Mouse (Mus musculus) gastrocnemius, adult 8-10 months (tissue): ENCODE measurements at regions not wholly inside any gene's neighbourhood (a gene's known extent, or its start where the extent isn't known, plus 50 kb on each side); places are given as distances from the start of the nearest gene placed in this dataset.
A peak's percentile ranks its signal among the peaks of the same experiment; 100 is the strongest.
"Not testable (repeated sequence)": the region's sequence is repeated elsewhere in the genome, so short reads cannot be mapped to it uniquely, and the experiment has no call there.

Experiments
- DNase-seq, 2 experiments: peaks; one replicate each; pipeline ENCODE4 v3.0.0; 2022; ENCODE audit warnings: low spot score in 2 of 2

GRCm38 (mm10) chr12:77526581-77526980 lies 288.7 kb downstream of the Fut8 start:
- not testable (repeated sequence) for DNase-seq

GRCm38 (mm10) chr12:77527499-77527898 lies 289.6 kb downstream of the Fut8 start:
- DNase-seq = no peak

GRCm38 (mm10) chr12:77527953-77528865 lies 290.3 kb downstream of the Fut8 start:
- DNase-seq = no peak

GRCm38 (mm10) chr12:77528868-77529271 lies 290.9 kb downstream of the Fut8 start:
- DNase-seq = no peak

GRCm38 (mm10) chr12:77529414-77529813 lies 291.5 kb downstream of the Fut8 start:
- DNase-seq = no peak

- DNase-seq = no peak
These were observed 292.0 kb downstream of the Fut8 start for GRCm38 (mm10) chr12:77529955-77530354.

GRCm38 (mm10) chr12:77531294-77531693 lies 293.4 kb downstream of the Fut8 start:
- peak in 1 of 2 experiments; percentile 20 for DNase-seq

- DNase-seq = no peak
These were observed 294.6 kb downstream of the Fut8 start for GRCm38 (mm10) chr12:77532547-77532946.

GRCm38 (mm10) chr12:77533606-77534005 lies 295.7 kb downstream of the Fut8 start:
- DNase-seq = no peak

- DNase-seq = no peak
These were observed 296.2 kb downstream of the Fut8 start for GRCm38 (mm10) chr12:77534079-77534478.

GRCm38 (mm10) chr12:77535147-77535546 lies 297.2 kb downstream of the Fut8 start:
- no peak for DNase-seq

- DNase-seq = no peak
These were observed 299.4 kb downstream of the Fut8 start for GRCm38 (mm10) chr12:77537139-77537848.

- DNase-seq = no peak
These were observed 301.9 kb downstream of the Fut8 start for GRCm38 (mm10) chr12:77539661-77540431.

GRCm38 (mm10) chr12:77541051-77541765 lies 303.3 kb downstream of the Fut8 start:
- no peak for DNase-seq

- no peak for DNase-seq
These were observed 303.9 kb downstream of the Fut8 start for GRCm38 (mm10) chr12:77541826-77542225.

- DNase-seq = no peak
These were observed 305.7 kb downstream of the Fut8 start for GRCm38 (mm10) chr12:77543651-77544050.

GRCm38 (mm10) chr12:77546165-77546564 lies 308.2 kb downstream of the Fut8 start:
- DNase-seq = no peak

- DNase-seq = peak in 1 of 2 experiments; percentile 31
These were observed 330.4 kb downstream of the Fut8 start for GRCm38 (mm10) chr12:77568286-77568685.

GRCm38 (mm10) chr12:77570501-77570900 lies 332.6 kb downstream of the Fut8 start:
- no peak for DNase-seq

- no peak for DNase-seq
These were observed 333.1 kb downstream of the Fut8 start for GRCm38 (mm10) chr12:77571071-77571470.

- DNase-seq = no peak
These were observed 337.1 kb downstream of the Fut8 start for GRCm38 (mm10) chr12:77575046-77575445.
